Mouse (Mus musculus) B cell, adult 62 days (primary cell): ENCODE data around the gene Cylc1. TPM values are rescaled to one million over a fixed set of nuclear protein-coding genes. Genes with fewer than 3 reads are reported as not detected.

Experiments
- total RNA-seq: library from RNA; stranded (reverse); gene quantifications from 4 replicates; pipeline ENCODE4 v1.2.4, GENCODE M21; 2023

Gene Cylc1
- not detected in 4 replicates for total RNA-seq

GRCm38 (mm10) chrX:111110118-111110517 lies at the start of gene Cylc1:
Gene Cylc1 (plus strand): TSS chrX:111110418.

DNA sequence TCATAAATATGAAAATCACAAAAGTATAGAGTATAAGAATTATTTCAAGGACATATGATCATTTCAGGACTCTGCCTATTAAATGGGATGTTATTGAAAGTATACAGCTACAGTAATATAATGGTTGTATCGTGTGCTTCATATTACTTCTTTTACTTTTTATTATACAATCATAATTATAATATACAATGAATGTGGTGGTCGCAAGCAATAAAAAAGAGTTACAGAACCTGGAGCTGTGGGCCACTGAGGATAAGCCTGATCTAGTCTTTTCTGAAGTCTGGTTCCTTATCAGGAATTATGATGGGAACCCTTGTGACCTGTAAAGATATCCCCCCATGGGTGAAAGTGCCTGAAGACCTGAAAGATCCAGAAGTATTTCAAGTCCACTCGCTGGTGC lies 57.8 kb downstream of the Cylc1 start, which contains the start of gene Gm10112:
Gm10112 (plus strand) TSS at position 301 of the 400 bp plus-strand sequence.

Other genes with a start within 250 kb of the Cylc1 start
- gene Gm10112, start 57.9 kb downstream of the Cylc1 start, total RNA-seq = not detected in 4 replicates